Mouse (Mus musculus): ENCODE results near the gene 4930449I24Rik. TPM values are rescaled to one million over a fixed set of nuclear protein-coding genes. Genes with fewer than 3 reads are reported as not detected.

Gene 4930449I24Rik
- polyA plus RNA-seq (2015; fragmentation: Illumina TruSeq; extraction: RNeasy Lipid Tissue Mini Kit (QIAGEN cat#74804); ENCODE audit: insufficient read depth, low replicate concordance) = not detected

DNA sequence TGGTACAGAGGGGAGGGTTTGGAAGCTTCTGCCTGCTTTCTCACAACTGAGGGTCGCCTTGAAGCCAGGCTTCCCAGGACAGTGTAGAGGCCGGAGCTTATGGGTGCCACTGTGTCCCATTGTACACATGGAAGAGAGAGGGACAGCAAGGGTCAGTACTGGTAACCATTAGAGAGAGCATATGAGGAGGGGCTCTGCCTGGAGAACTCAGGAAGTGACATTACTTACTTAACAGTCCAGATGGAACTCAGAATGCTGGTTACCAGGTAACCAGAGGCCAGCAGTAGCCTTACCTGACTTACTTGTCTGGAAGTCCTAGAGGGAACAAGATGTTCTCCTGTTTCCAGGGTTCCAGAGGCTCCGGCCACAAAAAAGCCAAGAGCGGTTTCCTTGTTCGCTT lies at the start of gene 4930449I24Rik:
Gene 4930449I24Rik, plus strand, starts transcription at position 301 of the 400 bp plus-strand sequence.

DNA sequence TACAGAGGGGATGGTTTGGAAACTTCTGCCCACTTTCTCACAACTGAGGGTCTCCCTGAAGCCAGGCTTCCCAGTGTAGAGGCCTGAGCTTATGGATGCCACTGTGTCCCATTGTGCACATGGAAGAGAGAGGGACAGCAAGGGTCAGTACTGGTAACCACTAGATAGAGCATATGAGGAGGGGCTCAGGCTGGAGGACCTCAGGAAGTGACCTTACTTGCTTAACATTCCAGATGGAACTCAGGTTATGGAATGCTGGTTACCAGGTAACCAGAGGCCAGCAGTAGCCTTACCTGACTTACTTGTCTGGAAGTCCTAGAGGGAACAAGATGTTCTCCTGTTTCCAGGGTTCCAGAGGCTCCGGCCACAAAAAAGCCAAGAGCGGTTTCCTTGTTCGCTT lies 20.5 kb upstream of the 4930449I24Rik start, which contains the start of gene Gm6408:
Gene Gm6408, plus strand, starts transcription at position 301 of the 400 bp plus-strand sequence.

DNA sequence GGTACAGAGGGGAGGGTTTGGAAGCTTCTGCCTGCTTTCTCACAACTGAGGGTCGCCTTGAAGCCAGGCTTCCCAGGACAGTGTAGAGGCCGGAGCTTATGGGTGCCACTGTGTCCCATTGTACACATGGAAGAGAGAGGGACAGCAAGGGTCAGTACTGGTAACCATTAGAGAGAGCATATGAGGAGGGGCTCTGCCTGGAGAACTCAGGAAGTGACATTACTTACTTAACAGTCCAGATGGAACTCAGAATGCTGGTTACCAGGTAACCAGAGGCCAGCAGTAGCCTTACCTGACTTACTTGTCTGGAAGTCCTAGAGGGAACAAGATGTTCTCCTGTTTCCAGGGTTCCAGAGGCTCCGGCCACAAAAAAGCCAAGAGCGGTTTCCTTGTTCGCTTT lies 11.1 kb upstream of the 4930449I24Rik start, which contains the start of gene Gm6370:
Gene Gm6370, plus strand, starts transcription at position 301 of the 400 bp plus-strand sequence.

DNA sequence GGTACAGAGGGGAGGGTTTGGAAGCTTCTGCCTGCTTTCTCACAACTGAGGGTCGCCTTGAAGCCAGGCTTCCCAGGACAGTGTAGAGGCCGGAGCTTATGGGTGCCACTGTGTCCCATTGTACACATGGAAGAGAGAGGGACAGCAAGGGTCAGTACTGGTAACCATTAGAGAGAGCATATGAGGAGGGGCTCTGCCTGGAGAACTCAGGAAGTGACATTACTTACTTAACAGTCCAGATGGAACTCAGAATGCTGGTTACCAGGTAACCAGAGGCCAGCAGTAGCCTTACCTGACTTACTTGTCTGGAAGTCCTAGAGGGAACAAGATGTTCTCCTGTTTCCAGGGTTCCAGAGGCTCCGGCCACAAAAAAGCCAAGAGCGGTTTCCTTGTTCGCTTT lies 11.6 kb downstream of the 4930449I24Rik start, which contains the start of gene Gm3402:
Gene Gm3402, plus strand, starts transcription at position 301 of the 400 bp plus-strand sequence.

DNA sequence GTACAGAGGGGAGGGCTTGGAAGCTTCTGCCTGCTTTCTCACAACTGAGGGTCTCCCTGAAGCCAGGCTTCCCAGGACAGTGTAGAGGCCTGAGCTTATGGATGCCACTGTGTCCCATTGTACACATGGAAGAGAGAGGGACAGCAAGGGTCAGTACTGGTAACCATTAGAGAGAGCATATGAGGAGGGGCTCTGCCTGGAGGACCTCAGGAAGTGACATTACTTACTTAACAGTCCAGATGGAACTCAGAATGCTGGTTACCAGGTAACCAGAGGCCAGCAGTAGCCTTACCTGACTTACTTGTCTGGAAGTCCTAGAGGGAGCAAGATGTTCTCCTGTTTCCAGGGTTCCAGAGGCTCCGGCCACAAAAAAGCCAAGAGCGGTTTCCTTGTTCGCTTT lies 23.3 kb downstream of the 4930449I24Rik start, which contains the start of gene Gm3404:
Gene Gm3404, plus strand, starts transcription at position 301 of the 400 bp plus-strand sequence.

DNA sequence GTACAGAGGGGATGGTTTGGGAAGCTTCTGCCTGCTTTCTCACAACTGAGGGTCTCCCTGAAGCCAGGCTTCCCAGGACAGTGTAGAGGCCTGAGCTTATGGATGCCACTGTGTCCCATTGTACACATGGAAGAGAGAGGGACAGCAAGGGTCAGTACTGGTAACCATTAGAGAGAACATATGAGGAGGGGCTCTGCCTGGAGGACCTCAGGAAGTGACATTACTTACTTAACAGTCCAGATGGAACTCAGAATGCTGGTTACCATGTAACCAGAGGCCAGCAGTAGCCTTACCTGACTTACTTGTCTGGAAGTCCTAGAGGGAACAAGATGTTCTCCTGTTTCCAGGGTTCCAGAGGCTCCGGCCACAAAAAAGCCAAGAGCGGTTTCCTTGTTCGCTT lies 35.1 kb downstream of the 4930449I24Rik start, which contains the start of gene Gm3409:
Gene Gm3409, plus strand, starts transcription at position 301 of the 400 bp plus-strand sequence.

Other genes with a start within 250 kb of the 4930449I24Rik start
- 1.4 TPM for gene Wasf3, start 117.4 kb upstream of the 4930449I24Rik start, polyA plus RNA-seq (2015; fragmentation: Illumina TruSeq; extraction: RNeasy Lipid Tissue Mini Kit (QIAGEN cat#74804); ENCODE audit: insufficient read depth, low replicate concordance)
- gene Gm6408, start 20.4 kb upstream of the 4930449I24Rik start, polyA plus RNA-seq (2015; fragmentation: Illumina TruSeq; extraction: RNeasy Lipid Tissue Mini Kit (QIAGEN cat#74804); ENCODE audit: insufficient read depth, low replicate concordance) = not detected
- not detected for gene Gm6370, start 11.0 kb upstream of the 4930449I24Rik start, polyA plus RNA-seq (2015; fragmentation: Illumina TruSeq; extraction: RNeasy Lipid Tissue Mini Kit (QIAGEN cat#74804); ENCODE audit: insufficient read depth, low replicate concordance)
- gene Gm3402, start 11.7 kb downstream of the 4930449I24Rik start, polyA plus RNA-seq (2015; fragmentation: Illumina TruSeq; extraction: RNeasy Lipid Tissue Mini Kit (QIAGEN cat#74804); ENCODE audit: insufficient read depth, low replicate concordance) = not detected
- not detected for gene Gm3404, start 23.4 kb downstream of the 4930449I24Rik start, polyA plus RNA-seq (2015; fragmentation: Illumina TruSeq; extraction: RNeasy Lipid Tissue Mini Kit (QIAGEN cat#74804); ENCODE audit: insufficient read depth, low replicate concordance)
- gene Gm3409, start 35.2 kb downstream of the 4930449I24Rik start, polyA plus RNA-seq (2015; fragmentation: Illumina TruSeq; extraction: RNeasy Lipid Tissue Mini Kit (QIAGEN cat#74804); ENCODE audit: insufficient read depth, low replicate concordance) = not detected
- not detected for gene Gm3415, start 53.7 kb downstream of the 4930449I24Rik start, polyA plus RNA-seq (2015; fragmentation: Illumina TruSeq; extraction: RNeasy Lipid Tissue Mini Kit (QIAGEN cat#74804); ENCODE audit: insufficient read depth, low replicate concordance)
- gene Gpr12, start 82.8 kb downstream of the 4930449I24Rik start, polyA plus RNA-seq (2015; fragmentation: Illumina TruSeq; extraction: RNeasy Lipid Tissue Mini Kit (QIAGEN cat#74804); ENCODE audit: insufficient read depth, low replicate concordance) = not detected